Mouse (Mus musculus) CH12.LX (cell line): ENCODE measurements around the gene Rps6ka4.

Source experiments
- CTCF ChIP-seq, 2 experiments: IDR thresholded peaks in 1 of 2; conservative IDR thresholded peaks in 1 of 2; 2 replicates each; pipeline ENCODE4 v1.5.1; 2011 to 2012; ENCODE audit warnings: low read depth in 2 of 2, low read length in 2 of 2, improper control_type of control experiment in 1 of 2, inconsistent platforms in 1 of 2, mild to moderate bottlenecking in 1 of 2, moderate library complexity in 1 of 2
- EP300 ChIP-seq: IDR thresholded peaks from 2 replicates; pipeline ENCODE4 v1.6.1; 2011; ENCODE audit warnings: low read length, improper control_type of control experiment
- HCFC1 ChIP-seq: IDR thresholded peaks from 2 replicates; pipeline ENCODE4 v1.6.1; 2012; ENCODE audit warnings: low read depth, mild to moderate bottlenecking, inconsistent platforms, low read length, improper control_type of control experiment
- KAT2A ChIP-seq: IDR thresholded peaks from 2 replicates; pipeline ENCODE4 v1.6.1; 2012; ENCODE audit warnings: low read length, improper control_type of control experiment, inconsistent platforms; ENCODE audit not compliant: insufficient replicate concordance
- MAX ChIP-seq: IDR thresholded peaks from 2 replicates; pipeline ENCODE4 v1.6.1; 2011; ENCODE audit warnings: low read length, improper control_type of control experiment
- MAZ ChIP-seq: IDR thresholded peaks from 2 replicates; pipeline ENCODE4 v1.6.1; 2012; ENCODE audit warnings: low read depth, mild to moderate bottlenecking, inconsistent platforms, low read length, improper control_type of control experiment, moderate library complexity
- MEF2A ChIP-seq: IDR thresholded peaks from 2 replicates; pipeline ENCODE4 v1.6.1; 2014; ENCODE audit warnings: low read depth, mild to moderate bottlenecking, inconsistent platforms, low read length, improper control_type of control experiment, borderline replicate concordance
- NELFE ChIP-seq: IDR thresholded peaks from 2 replicates; pipeline ENCODE4 v1.6.1; 2011; ENCODE audit warnings: low read depth, low read length, improper control_type of control experiment
- POLR2A ChIP-seq: IDR thresholded peaks from 2 replicates; pipeline ENCODE4 v1.6.1; 2011; ENCODE audit warnings: low read depth, mild to moderate bottlenecking, improper control_type of control experiment, low read length
- TBP ChIP-seq: conservative IDR thresholded peaks from 2 replicates; pipeline ENCODE4 v1.6.1; 2011; ENCODE audit warnings: low read depth, low read length, improper control_type of control experiment
- UBTF ChIP-seq: IDR thresholded peaks from 2 replicates; pipeline ENCODE4 v1.6.1; 2012; ENCODE audit warnings: low read depth, mild to moderate bottlenecking, inconsistent platforms, low read length, improper control_type of control experiment, moderate library complexity
- USF1 ChIP-seq: IDR thresholded peaks from 2 replicates; pipeline ENCODE4 v1.6.1; 2014; ENCODE audit warnings: low read depth, mild to moderate bottlenecking, inconsistent platforms, low read length, improper control_type of control experiment

GRCm38 (mm10) chr19:6876799-6877198 is 36.4 kb upstream of the Rps6ka4 start:
- TF ChIP-seq CTCF (conservative IDR thresholded peaks at IDR 0.05 in 1 of 2, IDR thresholded peaks at IDR 0.05 in 1 of 2; ENCODE audit: low read depth in 2 of 2, low read length in 2 of 2) (no peak), UBTF (no peak), MAX (no peak), EP300 (no peak), MEF2A (no peak), NELFE (no peak), POLR2A (no peak), TBP (no peak), USF1 (no peak; the same call in 1 of the 2 replicates), KAT2A (no peak), HCFC1 (no peak), MAZ (no peak)
